Mouse (Mus musculus) T-helper 1 cell (primary cell): ENCODE results near the gene Tia1.
"Not testable (repeated sequence)": the region's sequence is repeated elsewhere in the genome, so short reads cannot be mapped to it uniquely, and the experiment has no call there.

Experiments
- in situ Hi-C: fragments of 300-600 bp; cut with MboI, MseI; formaldehyde crosslinking; loops from one replicate; pipeline ENCODE4 v1.15.1; 2025; ENCODE audit warnings: high pct_unique_total_duplicates

The Tia1 gene

GRCm38 (mm10) chr6:86404100-86404861 is at the start of gene Tia1:
Gene Tia1, plus strand, starts transcription at chr6:86404219.
- in situ Hi-C loops, result no loop called here

GRCm38 (mm10) chr6:86354948-86355347 is 49.1 kb upstream of the Tia1 start:
- in situ Hi-C loops, result loop anchor here (10.0 kb wide), 1 partner anchor 340 kb away; the partner anchor contains the start of gene Figla

- in situ Hi-C loops, result loop anchor here (10.0 kb wide), 1 partner anchor 342 kb away; the partner anchor contains the start of gene Figla
Observed at GRCm38 (mm10) chr6:86356956-86357355, 47.1 kb upstream of the Tia1 start.

GRCm38 (mm10) chr6:86360691-86361090 is 43.3 kb upstream of the Tia1 start:
- in situ Hi-C loops, result no loop called here

- in situ Hi-C loops, result no loop called here
Observed at GRCm38 (mm10) chr6:86361373-86361772, 42.6 kb upstream of the Tia1 start.

GRCm38 (mm10) chr6:86364442-86365141 is 39.4 kb upstream of the Tia1 start:
- in situ Hi-C loops, result loop anchor here (5.0 kb wide), 1 partner anchor 437 kb away; no protein-coding TSS in a partner anchor

GRCm38 (mm10) chr6:86365371-86366124 is 38.5 kb upstream of the Tia1 start, which contains the start of gene Fam136a:
Gene Fam136a, plus strand, starts transcription at chr6:86365646.
- in situ Hi-C loops, result loop anchor here (5.0 kb wide), 1 partner anchor 438 kb away; no protein-coding TSS in a partner anchor

- in situ Hi-C loops, result loop anchor here (5.0 kb wide), 1 partner anchor 439 kb away; no protein-coding TSS in a partner anchor
Observed at GRCm38 (mm10) chr6:86366125-86366852, 37.7 kb upstream of the Tia1 start.

- in situ Hi-C loops, result loop anchor here (5.0 kb wide), 1 partner anchor 440 kb away; no protein-coding TSS in a partner anchor
Observed at GRCm38 (mm10) chr6:86366853-86367249, 37.2 kb upstream of the Tia1 start.

- in situ Hi-C loops, result loop anchor here (5.0 kb wide), 1 partner anchor 441 kb away; no protein-coding TSS in a partner anchor
Observed at GRCm38 (mm10) chr6:86368479-86368878, 35.5 kb upstream of the Tia1 start.

GRCm38 (mm10) chr6:86370093-86370713 is 33.8 kb upstream of the Tia1 start:
- in situ Hi-C loops, result no loop called here

GRCm38 (mm10) chr6:86370764-86371339 is 33.2 kb upstream of the Tia1 start, which contains the start of gene Snrpg:
Gene Snrpg, plus strand, starts transcription at chr6:86371304.
- in situ Hi-C loops, result no loop called here

GRCm38 (mm10) chr6:86371340-86371911 is 32.6 kb upstream of the Tia1 start:
- in situ Hi-C loops, result no loop called here

GRCm38 (mm10) chr6:86371950-86372516 is 32.0 kb upstream of the Tia1 start:
- in situ Hi-C loops, result no loop called here

- in situ Hi-C loops, result no loop called here
Observed at GRCm38 (mm10) chr6:86373556-86373955, 30.5 kb upstream of the Tia1 start.

GRCm38 (mm10) chr6:86378341-86378740 is 25.7 kb upstream of the Tia1 start:
- in situ Hi-C loops, result no loop called here

GRCm38 (mm10) chr6:86380112-86380511 is 23.9 kb upstream of the Tia1 start:
- in situ Hi-C loops, result not testable (repeated sequence)

- in situ Hi-C loops, result no loop called here
Observed at GRCm38 (mm10) chr6:86382551-86382950, 21.5 kb upstream of the Tia1 start.

GRCm38 (mm10) chr6:86383370-86383769 is 20.6 kb upstream of the Tia1 start:
- in situ Hi-C loops, result no loop called here
